Mouse (Mus musculus) adrenal gland, postnatal 25 days (tissue): ENCODE measurements around the gene Mrpl16. TPM values are rescaled to one million over a fixed set of nuclear protein-coding genes. Genes with fewer than 3 reads are reported as not detected.

Experiments used
- total RNA-seq: library from RNA; stranded (reverse); gene quantifications from 2 replicates; pipeline ENCODE4 v1.2.3, GENCODE M21; 2021

Gene Mrpl16
- total RNA-seq, 1 experiment from 2014 or later, result 59.2 TPM

Other genes starting within 250 kb of the Mrpl16 start
- gene Ms4a4d, start 233.6 kb upstream of the Mrpl16 start, total RNA-seq, result 0.61 and 1.0 TPM in 2 replicates
- 2.2 and 2.3 TPM in 2 replicates for gene Ms4a6d, start 165.5 kb upstream of the Mrpl16 start, total RNA-seq
- gene Ms4a2, start 146.7 kb upstream of the Mrpl16 start, total RNA-seq, result not detected in 2 replicates
- gene Ms4a3, start 129.5 kb upstream of the Mrpl16 start, total RNA-seq, result not detected in 2 replicates
- 0.67 TPM in 1 of 2 replicates, not detected in the other for gene Oosp2, start 109.8 kb upstream of the Mrpl16 start, total RNA-seq
- 2.2 and 4.4 TPM in 2 replicates for gene Oosp1, start 79.2 kb upstream of the Mrpl16 start, total RNA-seq
- not detected in 2 replicates for gene Oosp3, start 73.3 kb upstream of the Mrpl16 start, total RNA-seq
- gene Gif, start 22.8 kb upstream of the Mrpl16 start, total RNA-seq, result not detected in 2 replicates
- 11.0 and 12.8 TPM in 2 replicates for gene Stx3, start 49.0 kb downstream of the Mrpl16 start, total RNA-seq
- not detected in 2 replicates for gene Olfr1417, start 68.8 kb downstream of the Mrpl16 start, total RNA-seq
- not detected in 2 replicates for gene Olfr1418, start 90.7 kb downstream of the Mrpl16 start, total RNA-seq
- gene Olfr1419, start 104.7 kb downstream of the Mrpl16 start, total RNA-seq, result not detected in 2 replicates
- not detected in 2 replicates for gene Olfr1420, start 116.2 kb downstream of the Mrpl16 start, total RNA-seq
- gene Patl1, start 142.0 kb downstream of the Mrpl16 start, total RNA-seq, result 28.9 and 30.0 TPM in 2 replicates
- gene Osbp, start 195.6 kb downstream of the Mrpl16 start, total RNA-seq, result 91.9 and 111 TPM in 2 replicates